Mouse (Mus musculus) cerebellum, adult 9-10 months (tissue): Measurements from ENCODE around the gene Lpar5.
"Not testable (repeated sequence)": the region's sequence is repeated elsewhere in the genome, so short reads cannot be mapped to it uniquely, and the experiment has no call there.

Experiments used
- DNase-seq: peaks from one replicate; pipeline ENCODE4 v3.0.0; 2022

The Lpar5 gene

GRCm38 (mm10) chr6:125067571-125067995, at the start of gene Lpar5:
Lpar5 (plus strand) TSS chr6:125067920.
- DNase-seq, result no peak

DNA sequence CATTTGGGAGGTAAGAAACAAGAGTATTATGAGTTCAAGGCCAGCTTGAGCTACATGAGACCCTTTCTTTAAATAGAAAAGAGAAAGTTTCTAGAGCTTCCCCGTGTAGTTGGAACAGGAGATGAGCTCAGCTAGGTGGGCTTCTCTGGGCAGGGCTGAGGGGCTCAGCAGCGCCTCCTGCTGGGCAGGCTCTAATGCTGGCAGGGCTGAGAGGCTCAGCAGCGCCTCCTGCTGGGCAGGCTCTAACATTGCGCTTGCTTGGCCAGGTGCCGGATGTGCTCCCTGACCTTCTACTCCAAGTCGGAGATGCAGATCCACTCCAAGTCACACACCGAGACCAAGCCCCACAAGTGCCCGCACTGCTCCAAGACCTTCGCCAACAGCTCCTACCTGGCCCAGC, 37.2 kb upstream of the Lpar5 start:
- not testable (repeated sequence) for DNase-seq

- DNase-seq, result no peak
Observed at GRCm38 (mm10) chr6:125031604-125032003, 36.1 kb upstream of the Lpar5 start.

GRCm38 (mm10) chr6:125038666-125039065, 29.1 kb upstream of the Lpar5 start:
- DNase-seq, result peak; percentile 60

- no peak for DNase-seq
Observed at GRCm38 (mm10) chr6:125039131-125039530, 28.6 kb upstream of the Lpar5 start.

- DNase-seq, result peak; percentile 95
Observed at GRCm38 (mm10) chr6:125039533-125040153, 28.1 kb upstream of the Lpar5 start, which contains the start of gene Ing4. Ing4 (plus strand) TSS chr6:125039760.

- peak; percentile 55 for DNase-seq
Observed at GRCm38 (mm10) chr6:125040221-125040620, 27.5 kb upstream of the Lpar5 start.

DNA sequence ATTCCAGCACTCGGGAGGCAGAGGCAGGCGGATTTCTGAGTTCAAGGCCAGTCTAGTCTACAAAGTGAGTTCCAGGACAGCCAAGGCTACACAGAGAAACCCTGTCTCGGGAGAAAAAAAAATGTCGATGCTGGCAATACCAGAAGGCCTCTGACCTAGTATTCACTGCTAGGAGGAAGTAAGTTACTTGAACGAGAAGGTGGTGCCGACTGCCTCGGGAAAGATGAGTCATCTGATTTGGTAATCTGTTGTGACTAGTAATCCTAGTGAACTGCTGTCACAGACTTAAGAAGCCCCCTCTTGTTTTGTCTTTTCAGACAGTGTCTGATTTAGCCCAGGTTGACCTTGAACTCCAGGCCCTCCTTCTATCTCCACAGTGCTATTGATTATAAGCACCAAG, 26.7 kb upstream of the Lpar5 start:
- DNase-seq, result no peak

DNA sequence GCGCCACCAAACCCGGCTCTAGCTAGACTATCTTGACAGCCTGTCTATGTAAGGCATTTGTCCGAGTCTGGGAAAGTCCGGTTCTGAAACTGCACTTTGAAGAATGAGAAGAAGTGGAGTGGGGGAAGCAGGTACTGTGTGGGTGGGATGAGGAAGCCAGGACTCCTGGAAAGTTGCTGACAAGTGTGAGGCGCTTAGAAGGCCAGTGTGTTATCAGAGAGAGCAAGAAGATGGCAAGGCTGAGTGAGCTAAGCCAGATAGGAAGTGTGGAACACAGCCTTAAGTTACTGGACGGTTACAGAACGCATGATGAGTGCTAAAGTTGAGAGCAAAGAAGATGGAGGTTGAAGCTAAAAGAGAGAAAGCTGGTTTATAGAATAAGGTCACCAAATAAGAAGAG, 25.6 kb upstream of the Lpar5 start:
- DNase-seq, result no peak

DNA sequence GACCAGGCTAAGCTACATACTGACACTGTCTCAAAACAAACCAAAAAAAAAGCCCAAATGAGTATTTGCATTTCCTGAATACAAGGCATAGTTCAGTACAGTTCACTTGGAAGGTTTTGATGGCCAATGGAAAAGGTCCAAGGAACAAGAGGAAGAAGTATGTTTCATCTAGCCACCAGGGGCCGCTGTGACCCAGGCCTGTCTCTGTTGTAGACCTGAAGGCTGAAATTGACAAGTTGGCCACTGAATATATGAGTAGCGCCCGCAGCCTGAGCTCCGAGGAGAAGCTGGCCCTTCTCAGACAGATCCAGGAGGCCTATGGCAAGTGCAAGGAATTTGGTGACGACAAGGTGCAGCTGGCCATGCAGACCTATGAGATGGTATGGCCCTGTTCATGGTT, 21.0 kb upstream of the Lpar5 start:
- peak; percentile 89 for DNase-seq

DNA sequence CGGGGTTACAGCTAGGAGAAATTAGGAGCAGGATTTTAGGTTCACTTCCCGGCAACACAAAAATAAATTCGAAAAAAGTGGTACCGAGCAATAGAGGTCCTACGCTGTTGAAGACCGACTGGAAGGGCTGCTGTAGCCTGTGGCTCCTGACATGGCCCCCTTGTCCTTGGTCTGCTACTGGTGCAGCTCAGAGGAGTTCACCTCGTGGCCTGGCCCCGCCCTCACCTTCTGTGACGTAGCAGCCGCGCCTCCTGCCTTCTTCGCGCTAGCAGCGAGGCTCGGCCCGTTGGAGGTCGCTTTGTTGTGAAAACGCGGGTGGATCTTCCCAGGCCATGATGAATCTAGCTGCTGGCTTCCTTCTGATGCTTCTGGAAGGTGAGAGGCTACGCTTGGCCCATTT, 18.0 kb upstream of the Lpar5 start, which contains the start of gene Acrbp:
Acrbp (plus strand) TSS at position 12 of the 400 bp plus-strand sequence.
- DNase-seq, result no peak

DNA sequence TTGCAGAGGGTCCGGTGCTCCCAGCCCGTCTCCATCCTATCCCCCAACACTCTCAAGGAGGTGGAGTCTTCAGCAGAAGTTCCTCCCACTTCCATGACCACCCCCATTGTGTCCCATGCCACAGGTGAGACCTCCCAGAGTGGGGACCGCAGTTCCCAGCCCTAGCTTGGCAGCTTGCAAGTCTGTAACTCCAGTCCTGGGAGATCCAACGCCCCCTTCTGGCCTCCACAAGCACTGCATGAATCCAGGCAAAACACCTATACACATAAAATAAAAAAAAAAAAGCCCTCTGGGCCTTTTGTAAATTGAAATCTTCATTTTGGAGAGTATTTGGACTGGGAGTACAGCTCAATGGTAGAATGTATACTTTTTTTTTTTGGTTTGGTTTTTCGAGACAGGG, 16.5 kb upstream of the Lpar5 start:
- DNase-seq, result no peak

DNA sequence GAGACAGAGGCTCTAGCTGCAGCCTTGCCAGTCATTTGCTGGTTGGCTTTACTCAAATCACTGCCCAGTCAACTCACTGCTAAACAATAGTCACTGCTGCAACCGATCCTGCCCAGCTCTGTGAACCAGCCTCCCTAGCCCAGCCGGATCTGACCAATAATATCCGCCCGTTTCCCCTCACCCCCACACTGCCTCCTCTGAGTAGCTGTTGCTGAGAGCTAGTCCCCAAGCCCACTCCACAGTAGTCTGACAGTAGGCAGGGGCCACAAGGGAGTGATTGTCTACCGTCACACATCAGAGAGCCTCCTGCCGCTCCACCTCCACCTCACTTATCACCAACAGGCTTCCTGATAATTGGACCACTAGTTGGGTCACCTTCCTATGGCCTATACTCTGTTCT, 6.2 kb upstream of the Lpar5 start:
- no peak for DNase-seq

GRCm38 (mm10) chr6:125062511-125062910, 5.2 kb upstream of the Lpar5 start:
- no peak for DNase-seq

DNA sequence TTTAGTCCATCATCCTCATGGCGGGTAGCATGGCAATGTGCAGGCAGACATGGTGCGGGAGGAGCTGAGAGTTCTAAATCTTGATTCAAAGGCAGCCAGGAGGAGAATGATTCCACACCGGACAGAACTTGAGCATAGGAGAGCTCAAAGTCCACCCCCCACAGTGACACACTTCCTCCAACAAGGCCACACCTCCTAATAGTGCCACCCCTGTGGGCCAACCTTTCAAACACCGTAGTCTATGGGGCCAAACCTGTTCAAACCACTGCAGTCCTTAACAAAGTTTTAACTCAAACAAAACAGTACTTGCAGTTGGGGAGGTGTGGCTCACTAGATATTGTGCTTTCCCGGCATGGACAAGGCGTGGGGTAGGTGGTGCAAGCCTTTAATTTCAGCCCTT, 3.8 kb upstream of the Lpar5 start:
- no peak for DNase-seq

- DNase-seq, result not testable (repeated sequence)
Observed at GRCm38 (mm10) chr6:125065223-125065622, 2.5 kb upstream of the Lpar5 start.

DNA sequence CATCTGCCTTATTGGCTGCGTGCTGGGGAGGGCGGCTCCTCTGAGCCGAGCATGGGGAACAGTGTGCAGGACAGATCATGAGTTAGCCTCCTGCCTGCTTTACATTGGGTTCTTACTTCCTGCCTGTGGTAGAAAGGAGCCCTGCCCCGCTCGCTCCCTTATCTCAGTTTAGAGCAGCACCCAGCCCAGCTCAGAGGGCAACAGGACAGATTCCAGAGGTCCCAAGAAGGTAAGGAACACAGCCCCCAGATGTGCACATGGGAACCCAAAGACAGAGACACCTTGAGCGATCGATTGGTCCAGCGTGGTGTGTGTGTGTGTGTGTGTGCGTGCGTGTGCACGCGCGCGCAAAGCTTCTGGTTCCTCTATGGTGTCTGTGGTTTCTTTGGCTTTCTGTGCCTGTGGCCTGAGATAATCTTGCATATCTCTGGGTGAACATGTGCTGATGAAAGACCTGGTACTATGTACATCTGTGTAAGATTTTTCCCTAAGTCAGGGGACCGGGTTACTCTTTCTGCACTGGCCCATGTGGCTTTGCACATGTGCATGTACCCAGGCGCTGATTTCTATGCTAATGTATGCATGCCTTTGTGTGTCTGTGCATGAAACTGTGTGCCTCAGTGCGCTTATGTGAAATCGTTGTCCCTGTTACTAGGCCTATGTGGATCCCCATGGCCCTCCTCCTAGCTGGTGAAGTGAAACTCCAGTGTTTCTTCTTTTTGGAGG, 3.6 kb downstream of the Lpar5 start:
- DNase-seq, result no peak

DNA sequence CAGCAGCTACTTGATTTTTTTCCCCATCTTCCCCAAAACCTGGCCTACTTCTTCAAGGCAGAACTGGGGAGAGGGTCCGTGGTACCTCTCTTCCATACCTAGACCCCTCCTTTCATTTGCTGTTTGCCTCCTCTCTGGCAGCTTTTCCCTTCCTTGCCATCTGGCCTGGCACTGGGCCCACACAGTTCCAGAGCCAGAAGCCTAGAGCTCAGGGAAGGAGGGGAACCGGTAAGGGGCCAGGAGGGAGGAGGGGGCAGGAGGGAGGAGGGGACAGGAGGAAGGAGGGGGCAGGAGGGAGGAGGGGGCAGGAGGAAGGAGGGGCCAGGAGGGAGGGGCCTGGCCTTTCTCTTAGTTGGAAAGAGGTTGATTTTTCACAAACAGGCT, 4.2 kb downstream of the Lpar5 start:
- peak; percentile 90 for DNase-seq

DNA sequence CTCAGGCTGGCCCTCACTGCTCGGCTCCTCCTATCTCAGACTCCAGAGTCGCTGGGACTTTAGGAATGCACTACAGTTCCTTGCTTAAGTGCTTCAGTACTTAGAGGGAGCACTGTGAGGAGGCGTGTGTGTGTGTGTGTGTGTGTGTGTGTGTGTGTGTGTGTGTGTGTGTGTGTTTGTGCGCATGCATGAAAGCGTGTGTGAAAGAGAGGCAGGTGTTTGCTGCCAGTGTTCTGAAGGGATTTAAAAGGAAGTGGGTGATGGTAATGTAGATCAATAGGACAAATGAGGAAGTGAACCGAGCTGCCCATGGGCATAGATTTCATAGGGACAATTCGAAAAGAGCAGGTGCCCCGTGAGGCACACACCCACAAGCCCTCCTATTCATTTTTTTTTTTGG, 6.1 kb downstream of the Lpar5 start:
- no peak for DNase-seq

- no peak for DNase-seq
Observed at GRCm38 (mm10) chr6:125081394-125081793, 13.7 kb downstream of the Lpar5 start.

GRCm38 (mm10) chr6:125081797-125082560, 14.3 kb downstream of the Lpar5 start:
- DNase-seq, result peak; percentile 88

GRCm38 (mm10) chr6:125082801-125083386, 15.2 kb downstream of the Lpar5 start:
- no peak for DNase-seq

- DNase-seq, result peak; percentile 86
Observed at GRCm38 (mm10) chr6:125084424-125084823, 16.7 kb downstream of the Lpar5 start.
